Mouse (Mus musculus) embryonic fibroblast, embryonic 13.5 days (primary cell): Measurements from ENCODE around the gene Adgrb2.

Source experiments
- CTCF ChIP-seq: IDR thresholded peaks from 2 replicates; pipeline ENCODE4 v1.5.1; 2011; ENCODE audit warnings: mild to moderate bottlenecking, control low read depth, low read length, moderate library complexity, borderline replicate concordance; ENCODE audit not compliant: insufficient read depth
- POLR2A ChIP-seq: IDR thresholded peaks from 2 replicates; pipeline ENCODE4 v1.6.1; 2011; ENCODE audit warnings: low read depth, mild to moderate bottlenecking, control low read depth, low read length, moderate library complexity

- TF ChIP-seq POLR2A, result no peak
- no peak for TF ChIP-seq CTCF
Measured at GRCm38 (mm10) chr4:129978227-129978626, 6.4 kb upstream of the Adgrb2 start.
